Mouse (Mus musculus): ENCODE data around the gene Epha1.

The Epha1 gene

DNA sequence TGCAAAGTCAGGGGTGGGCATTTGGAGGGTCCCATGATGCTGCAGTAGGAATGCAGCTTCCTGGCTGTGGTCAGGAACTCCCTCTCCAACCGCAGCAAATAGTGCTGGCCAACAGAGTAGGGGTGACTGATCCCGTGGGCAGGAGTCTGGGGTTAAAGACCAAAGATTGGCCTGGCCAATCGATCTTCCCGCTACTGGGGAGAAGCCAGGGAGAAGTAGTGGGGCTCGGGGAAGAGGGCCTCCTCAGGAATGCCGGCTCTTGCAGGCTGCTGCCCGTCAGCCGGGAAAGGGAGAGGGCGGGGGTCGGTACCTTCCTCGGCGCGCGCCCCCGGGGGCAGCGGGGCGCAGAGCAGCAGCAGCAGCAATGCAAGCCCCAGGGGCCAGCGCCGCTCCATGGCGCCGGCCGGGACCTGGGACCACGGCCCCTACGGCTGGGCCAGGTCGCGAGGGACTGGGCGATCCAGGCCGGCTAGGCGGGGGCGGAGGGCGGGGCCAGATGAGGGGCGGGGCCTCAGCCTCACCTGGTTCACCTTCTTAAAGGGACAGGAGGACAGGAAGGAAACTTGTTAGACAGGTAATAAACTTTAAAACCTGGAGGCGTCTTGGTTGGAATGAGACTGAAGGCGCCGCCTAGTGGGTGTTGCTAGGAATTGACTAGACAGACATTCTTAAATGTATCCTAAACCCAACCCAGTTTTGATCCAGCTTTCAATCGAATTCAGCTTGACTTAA lies at the start of gene Epha1:
TSS of gene Epha1 (minus strand) at position 453 of the 732 bp plus-strand sequence.
- DNase-seq (ENCODE audit: extremely low read depth, low read depth, low spot score), result peak; percentile 67

DNA sequence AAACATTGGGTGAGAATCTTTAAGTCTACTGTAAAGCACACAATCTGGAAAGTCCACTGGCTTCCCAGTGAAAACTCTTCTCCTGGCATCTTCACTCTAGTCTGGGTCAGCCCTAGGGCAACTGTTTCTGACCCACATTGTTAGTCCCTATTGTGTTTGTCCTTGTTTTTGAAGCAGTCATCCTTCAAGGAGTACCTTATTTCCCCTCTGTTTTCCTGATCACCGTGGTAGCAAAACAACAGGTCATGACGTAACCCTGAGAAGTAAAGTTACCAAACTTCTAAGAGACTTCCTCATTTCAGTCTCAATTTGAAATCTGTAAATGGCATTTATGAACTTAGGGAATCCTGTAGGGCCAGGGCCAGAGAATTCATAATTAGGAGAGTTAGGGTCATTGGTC lies 48.4 kb upstream of the Epha1 start:
- no peak for DNase-seq (ENCODE audit: extremely low read depth, low read depth, low spot score)

- DNase-seq (ENCODE audit: extremely low read depth, low read depth, low spot score), result no peak
Measured at GRCm38 (mm10) chr6:42419443-42419842, 46.4 kb upstream of the Epha1 start.

DNA sequence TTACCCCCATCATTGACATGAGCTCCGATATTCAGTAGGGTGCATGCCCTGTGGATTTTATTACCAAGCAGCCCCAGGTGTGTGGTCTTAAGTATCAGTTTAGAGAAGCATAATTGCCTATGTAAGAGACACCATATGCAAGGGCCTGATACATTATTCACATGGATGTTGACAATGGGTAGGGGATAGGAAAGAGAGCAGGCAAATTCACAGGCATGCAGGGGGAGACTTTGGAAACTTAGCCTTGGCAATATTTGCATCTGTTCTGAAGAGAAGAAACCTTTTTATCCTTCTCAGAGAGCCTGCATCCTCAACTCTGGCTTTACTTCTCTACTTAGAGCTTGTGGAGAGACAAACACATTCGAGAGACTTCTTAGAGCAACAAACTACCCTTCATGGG lies 32.1 kb upstream of the Epha1 start, which contains the start of gene Tas2r135:
TSS of gene Tas2r135 (plus strand) at position 301 of the 400 bp plus-strand sequence.
- no peak for DNase-seq (ENCODE audit: extremely low read depth, low read depth, low spot score)

GRCm38 (mm10) chr6:42399938-42400337 lies 26.9 kb upstream of the Epha1 start, which contains the start of gene Tas2r143:
Gene Tas2r143, plus strand, starts transcription at chr6:42400238.
- DNase-seq (ENCODE audit: extremely low read depth, low read depth, low spot score), result no peak

DNA sequence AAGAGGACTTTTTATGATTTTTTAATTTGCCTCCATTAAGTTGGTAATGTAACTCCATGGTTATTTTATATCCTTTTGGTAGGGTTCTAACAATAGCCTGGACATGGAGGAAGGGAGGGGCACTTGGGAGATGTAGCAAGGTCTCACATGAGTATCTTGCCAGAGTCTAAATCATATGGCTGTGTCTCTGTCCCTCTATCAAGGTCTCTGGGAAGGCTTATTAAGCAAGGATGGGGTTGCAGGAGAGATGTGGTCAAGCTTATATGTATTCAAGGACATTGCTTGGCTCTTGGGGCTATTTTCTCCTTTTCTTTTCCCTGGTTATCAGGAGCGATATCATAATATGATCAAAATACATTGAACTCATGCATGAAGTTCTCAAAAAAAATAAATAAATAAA lies 25.9 kb upstream of the Epha1 start:
- DNase-seq (ENCODE audit: extremely low read depth, low read depth, low spot score), result no peak

GRCm38 (mm10) chr6:42398285-42398684 lies 25.2 kb upstream of the Epha1 start:
- no peak for DNase-seq (ENCODE audit: extremely low read depth, low read depth, low spot score)

DNA sequence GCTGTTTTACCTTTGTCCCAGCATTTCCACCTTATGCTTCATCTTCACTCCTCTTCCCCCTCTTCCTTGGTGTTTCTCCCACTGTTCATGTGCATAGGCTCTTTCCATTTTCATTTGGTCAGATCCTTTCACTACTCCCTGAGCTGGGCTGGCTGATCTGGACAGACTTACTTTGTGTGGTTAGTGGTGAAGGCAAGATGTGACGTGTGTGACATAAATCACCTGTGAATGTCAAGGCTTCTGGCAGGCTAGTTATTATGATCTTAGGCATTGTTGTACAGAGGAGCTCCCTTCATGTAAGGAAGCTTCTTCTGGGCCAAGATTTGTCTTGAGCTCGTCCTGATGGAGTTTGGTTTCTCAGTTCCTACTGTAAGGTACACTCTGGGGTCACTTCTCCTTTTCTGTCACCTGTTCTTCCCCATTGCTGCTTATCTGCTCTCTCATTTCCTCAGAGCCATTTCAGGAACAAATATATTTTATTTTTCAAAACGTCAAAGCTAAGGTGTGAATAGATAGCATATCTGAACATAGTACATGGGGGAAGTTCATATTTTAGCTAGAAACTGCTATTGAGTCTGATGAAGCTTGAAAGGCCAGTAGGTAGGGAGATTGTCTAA lies 24.1 kb upstream of the Epha1 start:
- no peak for DNase-seq (ENCODE audit: extremely low read depth, low read depth, low spot score)

DNA sequence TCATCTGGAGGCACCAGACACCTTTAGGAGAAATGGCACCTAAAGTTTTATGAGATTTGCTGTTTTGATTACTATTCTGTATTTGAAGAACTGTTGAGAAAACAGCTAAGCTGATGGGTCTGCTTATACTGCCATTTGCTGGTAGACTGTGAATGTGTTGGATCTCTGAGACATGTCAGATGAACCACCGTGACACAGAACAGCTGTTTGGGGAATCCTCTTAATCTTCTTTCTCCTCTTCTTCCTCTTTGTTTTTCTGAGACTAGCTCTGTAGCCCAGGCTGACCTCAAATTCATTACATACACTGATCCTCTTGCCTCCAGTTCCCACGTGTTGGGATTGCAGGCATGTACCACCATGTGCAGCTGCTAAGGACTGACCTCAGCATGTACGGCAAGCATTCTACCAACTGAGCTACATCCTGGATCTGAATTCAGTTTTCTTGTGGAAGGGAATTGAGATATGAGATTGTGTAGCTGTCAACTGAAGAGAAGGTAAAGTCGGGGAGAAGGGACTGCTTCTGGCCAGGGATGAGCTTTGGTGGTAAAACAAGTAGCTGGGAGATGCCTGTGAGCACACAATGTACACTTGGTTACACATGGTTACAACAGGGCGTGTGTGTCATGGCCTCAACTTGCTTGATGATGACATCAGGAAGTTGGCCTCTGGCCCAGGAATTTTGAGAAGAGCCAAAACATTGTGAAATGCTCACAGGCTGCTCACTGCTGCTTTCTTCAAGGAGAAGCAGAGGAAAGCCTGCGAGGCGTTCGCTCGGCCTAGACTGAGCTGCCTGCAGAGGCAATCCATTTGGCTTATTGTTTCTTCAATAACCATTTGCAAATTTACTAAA lies 23.1 kb upstream of the Epha1 start:
- peak; percentile 96 for DNase-seq (ENCODE audit: extremely low read depth, low read depth, low spot score)

DNA sequence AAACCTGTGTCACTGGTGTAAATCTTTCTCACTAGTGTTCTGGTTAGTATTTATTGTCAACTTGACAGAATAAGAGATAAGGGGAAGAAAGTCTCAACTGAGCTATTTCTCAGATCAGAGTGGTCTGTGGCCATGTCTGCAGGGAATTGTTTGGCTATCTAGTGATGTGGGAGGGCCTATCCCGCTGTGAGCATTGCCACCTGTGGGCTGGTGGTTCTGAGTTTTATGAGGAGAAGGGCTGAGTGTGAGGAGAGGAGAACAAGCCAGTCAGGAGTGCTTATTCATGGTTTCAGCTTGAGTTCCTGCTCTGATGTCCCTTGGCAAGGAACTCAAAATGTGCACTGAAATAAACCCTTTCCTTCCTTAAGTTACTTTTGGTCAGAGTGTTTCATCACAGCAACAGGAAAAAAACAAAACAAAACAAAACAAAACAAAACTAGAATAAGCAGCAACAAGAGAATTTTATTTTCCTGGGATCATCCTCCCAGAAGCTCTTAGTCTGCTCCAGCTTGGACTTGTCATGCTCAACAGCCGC lies 18.8 kb upstream of the Epha1 start:
- no peak for DNase-seq (ENCODE audit: extremely low read depth, low read depth, low spot score)

DNA sequence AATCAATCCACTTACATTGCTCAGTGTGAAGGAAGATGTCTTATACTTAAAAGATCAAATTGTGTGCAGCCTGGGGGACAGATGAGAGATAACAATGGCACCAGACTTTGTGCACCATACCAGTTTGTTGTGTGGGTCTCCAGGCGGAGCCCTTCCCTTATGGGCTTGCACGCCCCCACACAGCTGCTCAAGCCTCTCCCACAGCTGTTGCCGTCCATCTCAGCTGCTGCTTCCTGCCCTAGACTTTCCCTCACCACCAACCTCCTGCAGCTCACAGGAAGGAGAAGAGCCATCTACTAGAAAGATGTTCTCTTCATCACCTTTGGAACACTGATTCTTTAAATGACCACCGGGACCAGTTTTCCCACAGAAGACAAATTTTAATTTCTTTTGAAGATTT lies 12.6 kb upstream of the Epha1 start:
- DNase-seq (ENCODE audit: extremely low read depth, low read depth, low spot score), result no peak

DNA sequence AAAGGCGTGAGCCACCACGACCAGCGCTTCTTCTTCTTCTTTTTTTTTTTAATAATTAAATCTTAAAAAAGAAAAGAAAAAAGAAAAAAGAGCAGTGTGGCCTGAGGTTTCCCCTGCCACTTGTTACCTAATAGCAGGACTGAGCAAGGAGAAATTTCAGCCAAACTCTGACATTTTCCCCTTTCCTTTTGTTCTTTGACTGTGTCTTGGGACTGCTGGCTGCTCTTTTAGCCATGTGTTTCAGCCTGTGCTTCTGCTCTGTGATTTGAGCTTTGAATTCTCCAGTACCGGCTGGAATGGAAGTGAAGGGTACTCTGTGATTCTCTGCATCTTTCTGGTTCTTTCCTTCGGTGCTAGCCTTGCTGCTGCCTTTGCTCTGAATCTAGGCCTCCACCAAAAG lies 10.3 kb upstream of the Epha1 start:
- no peak for DNase-seq (ENCODE audit: extremely low read depth, low read depth, low spot score)

DNA sequence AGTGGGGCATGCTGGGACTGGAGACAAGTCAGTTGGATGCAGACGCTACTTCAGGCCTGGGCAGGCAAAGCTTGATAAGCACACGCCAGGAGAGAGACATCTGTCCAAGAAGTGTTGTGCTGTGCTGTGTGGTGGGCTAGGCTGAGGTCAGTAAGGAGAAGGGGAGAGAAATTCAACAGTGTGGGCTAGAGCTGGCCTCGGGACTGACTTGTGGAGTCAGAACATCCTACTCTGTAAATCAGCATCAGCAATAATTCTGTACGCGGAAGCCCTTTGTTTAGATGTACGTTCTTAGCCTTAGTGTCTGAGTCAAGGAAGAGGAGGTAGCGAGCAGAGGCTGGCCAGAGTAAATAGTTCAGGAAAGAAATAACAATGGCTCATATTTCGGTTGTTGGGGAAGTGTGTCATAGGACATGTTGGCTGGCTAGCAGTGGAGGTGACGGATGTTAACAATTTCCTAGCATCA lies 8.9 kb upstream of the Epha1 start:
- peak; percentile 30 for DNase-seq (ENCODE audit: extremely low read depth, low read depth, low spot score)

DNA sequence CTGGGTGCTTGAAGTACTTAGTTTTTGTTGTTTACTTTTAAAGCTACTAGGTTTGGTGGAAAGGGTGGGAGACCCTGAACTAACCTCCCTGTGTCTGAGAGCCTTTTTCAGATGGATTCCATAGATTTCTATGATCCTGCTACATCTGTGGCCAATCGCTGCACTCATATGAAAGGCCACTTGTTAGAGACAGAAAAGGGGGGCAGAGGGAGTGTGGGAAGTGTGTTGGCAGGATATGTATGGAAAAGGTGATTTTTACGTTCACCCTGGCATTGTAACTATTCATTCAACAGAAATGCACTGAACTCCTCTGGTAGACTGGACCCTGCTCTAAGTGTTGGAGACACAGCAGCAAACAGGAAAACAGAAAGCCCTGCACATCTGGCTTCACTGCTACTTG lies 8.2 kb upstream of the Epha1 start:
- no peak for DNase-seq (ENCODE audit: extremely low read depth, low read depth, low spot score)

DNA sequence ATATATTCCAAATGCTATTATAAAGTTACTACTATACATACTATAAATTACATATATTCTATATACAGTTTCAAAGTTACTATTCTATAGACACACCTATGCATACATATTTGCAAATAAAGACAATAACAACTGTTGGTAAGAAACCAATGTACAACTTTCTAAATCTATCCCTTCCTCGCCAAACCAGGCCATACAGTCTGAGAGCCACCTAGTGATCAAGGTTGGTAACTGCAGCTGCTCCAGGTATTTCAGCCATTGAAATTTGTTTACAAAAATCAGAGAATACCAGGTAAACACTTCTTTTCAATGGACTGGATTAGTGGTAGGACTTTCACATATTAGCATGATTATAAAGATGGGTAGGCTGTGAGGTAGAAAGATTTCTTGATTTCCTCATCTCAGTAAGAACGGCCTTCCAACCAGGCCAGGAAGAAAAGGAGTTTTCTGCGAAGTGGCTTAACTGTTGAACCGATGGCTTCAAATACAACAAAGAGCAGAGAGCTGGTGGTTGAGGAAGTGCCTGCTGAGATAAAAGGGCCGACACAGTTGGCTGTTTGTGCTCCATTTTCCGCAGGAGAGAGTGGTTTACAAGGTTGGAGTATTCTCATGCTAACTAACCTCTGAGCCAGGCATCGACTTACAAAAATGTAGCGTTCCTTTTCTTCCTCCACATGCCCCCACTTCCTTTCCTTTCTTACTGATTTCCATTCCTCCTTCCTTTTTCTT lies 7.5 kb upstream of the Epha1 start:
- no peak for DNase-seq (ENCODE audit: extremely low read depth, low read depth, low spot score)

DNA sequence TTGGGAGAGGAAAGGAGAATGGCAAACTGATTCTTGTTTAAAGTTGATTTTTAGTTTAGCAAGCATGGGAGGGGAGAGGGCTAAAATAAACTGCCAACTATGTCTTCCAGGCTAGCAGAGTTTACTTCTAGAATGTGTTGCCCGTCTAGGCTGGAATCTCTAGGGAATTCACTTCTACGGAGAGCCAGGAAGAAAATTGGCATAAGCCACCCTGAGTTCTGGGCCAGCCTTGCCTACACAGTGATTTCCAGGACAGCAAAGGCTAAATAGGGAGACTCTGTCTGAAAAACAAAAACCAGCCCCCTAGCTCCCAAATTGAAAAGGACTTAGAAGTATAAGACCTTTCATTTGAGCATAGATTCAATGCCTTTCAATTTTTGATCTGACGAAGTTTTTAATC lies 6.5 kb upstream of the Epha1 start:
- DNase-seq (ENCODE audit: extremely low read depth, low read depth, low spot score), result no peak

GRCm38 (mm10) chr6:42377280-42377679 lies 4.2 kb upstream of the Epha1 start:
- no peak for DNase-seq (ENCODE audit: extremely low read depth, low read depth, low spot score)

GRCm38 (mm10) chr6:42376504-42377019 lies 3.5 kb upstream of the Epha1 start:
- DNase-seq (ENCODE audit: extremely low read depth, low read depth, low spot score), result no peak

DNA sequence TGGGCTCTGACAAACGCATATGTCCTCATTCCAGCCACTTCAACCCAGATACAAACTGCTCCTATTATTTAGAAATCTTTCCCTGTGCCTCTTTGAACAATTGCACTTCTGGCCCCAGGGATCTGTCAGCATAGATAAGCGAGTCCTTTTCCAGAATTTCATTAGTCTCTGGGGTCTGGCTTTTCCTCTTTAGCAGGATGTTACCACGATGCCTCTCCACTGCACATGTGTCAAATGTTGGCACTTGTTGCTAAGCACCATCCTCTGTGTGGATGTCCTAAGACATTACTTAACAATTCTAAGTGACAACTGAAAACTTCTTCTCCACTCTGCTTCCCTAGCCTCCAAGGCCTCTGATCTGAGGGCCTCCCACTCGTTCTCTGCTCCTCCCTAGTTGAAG lies 2.9 kb upstream of the Epha1 start:
- DNase-seq (ENCODE audit: extremely low read depth, low read depth, low spot score), result no peak

DNA sequence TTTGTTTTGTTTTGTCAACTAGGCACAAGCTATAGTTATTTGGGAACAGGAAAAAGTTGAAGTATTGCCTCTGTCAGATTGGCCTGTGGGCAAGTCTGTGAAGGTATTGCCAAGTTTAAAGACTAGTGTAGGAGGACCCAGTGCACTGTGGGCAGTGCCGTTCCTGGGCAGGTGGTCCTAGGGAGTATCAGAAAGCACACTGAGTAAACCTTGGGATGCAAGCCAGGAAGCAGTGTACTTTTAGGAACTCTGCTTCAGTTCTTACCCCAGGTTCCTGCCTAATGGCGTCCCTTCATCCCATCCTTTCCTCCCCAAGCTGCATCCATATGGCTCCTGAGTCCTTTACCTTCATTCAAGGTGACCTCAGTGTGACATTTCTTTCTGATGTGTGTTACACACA lies 2.1 kb upstream of the Epha1 start:
- DNase-seq (ENCODE audit: extremely low read depth, low read depth, low spot score), result no peak

All from fat pad, adult 2 months (tissue).